Mouse (Mus musculus): ENCODE measurements around the gene Dffb.

Gene Dffb

GRCm38 (mm10) chr4:153974431-153975291 lies at the start of gene Dffb, which contains the start of gene Cep104:
Gene Dffb, minus strand, starts transcription at chr4:153975126.
Gene Cep104, plus strand, starts transcription at chr4:153975194.
- TF ChIP-seq CTCF (conservative IDR thresholded peaks at IDR 0.05; ENCODE audit: low read length) (no peak), POU5F1 (IDR thresholded peaks at IDR 0.05; ENCODE audit: borderline replicate concordance, low read length) (no peak), NANOG (IDR thresholded peaks at IDR 0.05; ENCODE audit: borderline replicate concordance, low read length) (no peak)
- Histone ChIP-seq H3K4me1 (replicated peaks; ENCODE audit: low read depth, low read length) (peaks cover 25% of the 10 kb centered on the region), H3K4me3 (replicated peaks; ENCODE audit: low read length) (peak within 1 kb of the TSS; percentile 97), H3K36me3 (ENCODE audit: insufficient read depth, low read length) (peaks cover 40% of the 10 kb centered on the region), H3K27me3 (ENCODE audit: insufficient read depth, low read length) (0 out of 2 replicates have a peak, but pooled peaks cover 4% of the 10 kb centered on the region), H3K9me3 (ENCODE audit: low read length) (no peaks in the 10 kb centered on the region)

GRCm38 (mm10) chr4:154023754-154024601 lies 49.1 kb upstream of the Dffb start:
- Histone ChIP-seq H3K36me3 (ENCODE audit: insufficient read depth, low read length) (peaks cover 36% of the 10 kb centered on the region), H3K4me1 (replicated peaks; ENCODE audit: low read depth, low read length) (peaks cover 43% of the 10 kb centered on the region), H3K27me3 (ENCODE audit: insufficient read depth, low read length) (peaks cover 42% of the 10 kb centered on the region), H3K4me3 (replicated peaks; ENCODE audit: low read length) (no peak overlapping the region), H3K9me3 (ENCODE audit: low read length) (no peaks in the 10 kb centered on the region)
- TF ChIP-seq POU5F1 (IDR thresholded peaks at IDR 0.05; ENCODE audit: borderline replicate concordance, low read length) (no peak), CTCF (conservative IDR thresholded peaks at IDR 0.05; ENCODE audit: low read length) (no peak), NANOG (IDR thresholded peaks at IDR 0.05; ENCODE audit: borderline replicate concordance, low read length) (no peak)

- Histone ChIP-seq H3K36me3 (ENCODE audit: insufficient read depth, low read length) (peaks cover 48% of the 10 kb centered on the region), H3K4me1 (replicated peaks; ENCODE audit: low read depth, low read length) (peaks cover 43% of the 10 kb centered on the region), H3K27me3 (ENCODE audit: insufficient read depth, low read length) (peaks cover 37% of the 10 kb centered on the region), H3K4me3 (replicated peaks; ENCODE audit: low read length) (no peak overlapping the region), H3K9me3 (ENCODE audit: low read length) (no peaks in the 10 kb centered on the region)
- TF ChIP-seq POU5F1 (IDR thresholded peaks at IDR 0.05; ENCODE audit: borderline replicate concordance, low read length), result no peak
- no peak for TF ChIP-seq CTCF (conservative IDR thresholded peaks at IDR 0.05; ENCODE audit: low read length)
- no peak for TF ChIP-seq NANOG (IDR thresholded peaks at IDR 0.05; ENCODE audit: borderline replicate concordance, low read length)
Observed at GRCm38 (mm10) chr4:154022844-154023243, 47.9 kb upstream of the Dffb start.

- H3K4me3 ChIP-seq (replicated peaks; ENCODE audit: low read length), result no peak overlapping the region
- H3K4me1 ChIP-seq (replicated peaks; ENCODE audit: low read depth, low read length), result peaks cover 43% of the 10 kb centered on the region
- no peaks in the 10 kb centered on the region for H3K9me3 ChIP-seq (ENCODE audit: low read length)
- peaks cover 51% of the 10 kb centered on the region for H3K36me3 ChIP-seq (ENCODE audit: insufficient read depth, low read length)
- TF ChIP-seq CTCF (conservative IDR thresholded peaks at IDR 0.05; ENCODE audit: low read length) (no peak), POU5F1 (IDR thresholded peaks at IDR 0.05; ENCODE audit: borderline replicate concordance, low read length) (no peak), NANOG (IDR thresholded peaks at IDR 0.05; ENCODE audit: borderline replicate concordance, low read length) (no peak)
- peaks cover 33% of the 10 kb centered on the region for H3K27me3 ChIP-seq (ENCODE audit: insufficient read depth, low read length)
Observed at GRCm38 (mm10) chr4:154022407-154022806, 47.5 kb upstream of the Dffb start.

- no peak overlapping the region for H3K4me3 ChIP-seq (replicated peaks; ENCODE audit: low read length)
- H3K9me3 ChIP-seq (ENCODE audit: low read length), result no peaks in the 10 kb centered on the region
- H3K4me1 ChIP-seq (replicated peaks; ENCODE audit: low read depth, low read length), result peaks cover 43% of the 10 kb centered on the region
- no peak for TF ChIP-seq NANOG (IDR thresholded peaks at IDR 0.05; ENCODE audit: borderline replicate concordance, low read length)
- TF ChIP-seq CTCF (conservative IDR thresholded peaks at IDR 0.05; ENCODE audit: low read length), result no peak
- TF ChIP-seq POU5F1 (IDR thresholded peaks at IDR 0.05; ENCODE audit: borderline replicate concordance, low read length), result no peak
- peaks cover 23% of the 10 kb centered on the region for H3K27me3 ChIP-seq (ENCODE audit: insufficient read depth, low read length)
- peaks cover 61% of the 10 kb centered on the region for H3K36me3 ChIP-seq (ENCODE audit: insufficient read depth, low read length)
Observed at GRCm38 (mm10) chr4:154021432-154021831, 46.5 kb upstream of the Dffb start.

GRCm38 (mm10) chr4:154019571-154019970 lies 44.6 kb upstream of the Dffb start:
- H3K4me3 ChIP-seq (replicated peaks; ENCODE audit: low read length), result no peak overlapping the region
- H3K27me3 ChIP-seq (ENCODE audit: insufficient read depth, low read length), result peaks cover 10% of the 10 kb centered on the region
- TF ChIP-seq CTCF (conservative IDR thresholded peaks at IDR 0.05; ENCODE audit: low read length) (peak; percentile 54), POU5F1 (IDR thresholded peaks at IDR 0.05; ENCODE audit: borderline replicate concordance, low read length) (no peak)

GRCm38 (mm10) chr4:154015476-154015875 lies 40.5 kb upstream of the Dffb start:
- H3K4me1 ChIP-seq (replicated peaks; ENCODE audit: low read depth, low read length), result peaks cover 56% of the 10 kb centered on the region
- TF ChIP-seq CTCF (conservative IDR thresholded peaks at IDR 0.05; ENCODE audit: low read length) (no peak), NANOG (IDR thresholded peaks at IDR 0.05; ENCODE audit: borderline replicate concordance, low read length) (no peak), POU5F1 (IDR thresholded peaks at IDR 0.05; ENCODE audit: borderline replicate concordance, low read length) (no peak)
- H3K36me3 ChIP-seq (ENCODE audit: insufficient read depth, low read length), result peaks cover 74% of the 10 kb centered on the region
- H3K4me3 ChIP-seq (replicated peaks; ENCODE audit: low read length), result no peak overlapping the region
- H3K27me3 ChIP-seq (ENCODE audit: insufficient read depth, low read length), result no peaks in the 10 kb centered on the region
- no peaks in the 10 kb centered on the region for H3K9me3 ChIP-seq (ENCODE audit: low read length)

More at GRCm38 (mm10) chr4:154019571-154019970, 44.6 kb upstream of the Dffb start:
- H3K9me3 ChIP-seq (ENCODE audit: low read length), result no peaks in the 10 kb centered on the region
- H3K36me3 ChIP-seq (ENCODE audit: insufficient read depth, low read length), result peaks cover 80% of the 10 kb centered on the region
- H3K4me1 ChIP-seq (replicated peaks; ENCODE audit: low read depth, low read length), result peaks cover 45% of the 10 kb centered on the region

Data from E14TG2a.4 (cell line).